Mouse (Mus musculus): Measurements from ENCODE around the gene Gm6793.

DNA sequence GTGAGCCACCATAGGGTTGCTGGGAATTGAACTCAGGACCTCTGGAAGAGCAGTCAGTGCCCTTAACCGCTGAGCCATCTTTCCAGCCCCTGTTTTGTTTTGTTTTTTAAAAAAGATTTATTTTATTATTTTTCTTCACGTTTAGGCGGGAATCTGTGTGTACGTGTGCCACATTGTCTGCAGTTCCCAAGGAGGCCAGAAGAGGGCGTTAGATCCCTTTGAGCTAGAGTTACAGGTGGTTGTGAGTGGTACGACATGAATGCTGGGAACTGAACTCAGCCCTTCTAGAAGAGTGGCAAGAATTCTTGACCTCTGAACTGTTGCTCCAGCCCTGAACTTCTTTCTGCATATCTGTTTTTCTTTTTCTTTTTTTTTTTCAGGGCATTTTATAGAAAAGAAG lies 35.1 kb upstream of the Gm6793 start:
- TF ChIP-seq MAX (IDR thresholded peaks at IDR 0.05; ENCODE audit: low read length) (no peak), USF1 (IDR thresholded peaks at IDR 0.05; ENCODE audit: low read depth, low read length) (no peak), ZNF384 (IDR thresholded peaks at IDR 0.05; ENCODE audit: low read depth, low read length) (no peak)
